Mouse (Mus musculus): ENCODE measurements around the gene Tada1.

Gene Tada1

GRCm38 (mm10) chr1:166379013-166379629 lies at the start of gene Tada1:
TSS of gene Tada1 (plus strand) at chr1:166379097.
- DNase-seq (ENCODE audit: low read depth, low spot score), result peak; percentile 93

- no peak for DNase-seq (ENCODE audit: low read depth, low spot score)
Measured at GRCm38 (mm10) chr1:166330752-166331151, 48.1 kb upstream of the Tada1 start.

- DNase-seq (ENCODE audit: low read depth, low spot score), result no peak
Measured at GRCm38 (mm10) chr1:166339110-166339509, 39.8 kb upstream of the Tada1 start.

- no peak for DNase-seq (ENCODE audit: low read depth, low spot score)
Measured at GRCm38 (mm10) chr1:166342060-166342459, 36.8 kb upstream of the Tada1 start.

- no peak for DNase-seq (ENCODE audit: low read depth, low spot score)
Measured at GRCm38 (mm10) chr1:166342539-166342938, 36.4 kb upstream of the Tada1 start.

GRCm38 (mm10) chr1:166343586-166343985 lies 35.3 kb upstream of the Tada1 start:
- no peak for DNase-seq (ENCODE audit: low read depth, low spot score)

GRCm38 (mm10) chr1:166344300-166345077 lies 34.4 kb upstream of the Tada1 start:
- DNase-seq (ENCODE audit: low read depth, low spot score), result no peak

GRCm38 (mm10) chr1:166345602-166346001 lies 33.3 kb upstream of the Tada1 start:
- DNase-seq (ENCODE audit: low read depth, low spot score), result no peak

GRCm38 (mm10) chr1:166346906-166347305 lies 32.0 kb upstream of the Tada1 start:
- DNase-seq (ENCODE audit: low read depth, low spot score), result no peak

GRCm38 (mm10) chr1:166349341-166349740 lies 29.6 kb upstream of the Tada1 start:
- no peak for DNase-seq (ENCODE audit: low read depth, low spot score)

GRCm38 (mm10) chr1:166349751-166350150 lies 29.1 kb upstream of the Tada1 start:
- no peak for DNase-seq (ENCODE audit: low read depth, low spot score)

- DNase-seq (ENCODE audit: low read depth, low spot score), result peak; percentile 73
Measured at GRCm38 (mm10) chr1:166360157-166360855, 18.6 kb upstream of the Tada1 start.

- DNase-seq (ENCODE audit: low read depth, low spot score), result no peak
Measured at GRCm38 (mm10) chr1:166360896-166361295, 18.0 kb upstream of the Tada1 start.

GRCm38 (mm10) chr1:166361842-166362241 lies 17.1 kb upstream of the Tada1 start:
- DNase-seq (ENCODE audit: low read depth, low spot score), result no peak

- no peak for DNase-seq (ENCODE audit: low read depth, low spot score)
Measured at GRCm38 (mm10) chr1:166362659-166363058, 16.2 kb upstream of the Tada1 start.

- DNase-seq (ENCODE audit: low read depth, low spot score), result no peak
Measured at GRCm38 (mm10) chr1:166363122-166363521, 15.8 kb upstream of the Tada1 start.

GRCm38 (mm10) chr1:166377171-166377570 lies 1.7 kb upstream of the Tada1 start:
- DNase-seq (ENCODE audit: low read depth, low spot score), result no peak

GRCm38 (mm10) chr1:166378431-166379012 lies 375 bp upstream of the Tada1 start:
- DNase-seq (ENCODE audit: low read depth, low spot score), result no peak

GRCm38 (mm10) chr1:166379630-166380231 lies 834 bp downstream of the Tada1 start:
- peak; percentile 77 for DNase-seq (ENCODE audit: low read depth, low spot score)

GRCm38 (mm10) chr1:166381336-166381735 lies 2.4 kb downstream of the Tada1 start:
- no peak for DNase-seq (ENCODE audit: low read depth, low spot score)

GRCm38 (mm10) chr1:166381821-166382220 lies 2.9 kb downstream of the Tada1 start:
- no peak for DNase-seq (ENCODE audit: low read depth, low spot score)

- DNase-seq (ENCODE audit: low read depth, low spot score), result no peak
Measured at GRCm38 (mm10) chr1:166382626-166383025, 3.7 kb downstream of the Tada1 start.
